Mouse (Mus musculus): ENCODE data around the gene Coro1a.
"Not testable (repeated sequence)": the region's sequence is repeated elsewhere in the genome, so short reads cannot be mapped to it uniquely, and the experiment has no call there.

Coro1a gene

DNA sequence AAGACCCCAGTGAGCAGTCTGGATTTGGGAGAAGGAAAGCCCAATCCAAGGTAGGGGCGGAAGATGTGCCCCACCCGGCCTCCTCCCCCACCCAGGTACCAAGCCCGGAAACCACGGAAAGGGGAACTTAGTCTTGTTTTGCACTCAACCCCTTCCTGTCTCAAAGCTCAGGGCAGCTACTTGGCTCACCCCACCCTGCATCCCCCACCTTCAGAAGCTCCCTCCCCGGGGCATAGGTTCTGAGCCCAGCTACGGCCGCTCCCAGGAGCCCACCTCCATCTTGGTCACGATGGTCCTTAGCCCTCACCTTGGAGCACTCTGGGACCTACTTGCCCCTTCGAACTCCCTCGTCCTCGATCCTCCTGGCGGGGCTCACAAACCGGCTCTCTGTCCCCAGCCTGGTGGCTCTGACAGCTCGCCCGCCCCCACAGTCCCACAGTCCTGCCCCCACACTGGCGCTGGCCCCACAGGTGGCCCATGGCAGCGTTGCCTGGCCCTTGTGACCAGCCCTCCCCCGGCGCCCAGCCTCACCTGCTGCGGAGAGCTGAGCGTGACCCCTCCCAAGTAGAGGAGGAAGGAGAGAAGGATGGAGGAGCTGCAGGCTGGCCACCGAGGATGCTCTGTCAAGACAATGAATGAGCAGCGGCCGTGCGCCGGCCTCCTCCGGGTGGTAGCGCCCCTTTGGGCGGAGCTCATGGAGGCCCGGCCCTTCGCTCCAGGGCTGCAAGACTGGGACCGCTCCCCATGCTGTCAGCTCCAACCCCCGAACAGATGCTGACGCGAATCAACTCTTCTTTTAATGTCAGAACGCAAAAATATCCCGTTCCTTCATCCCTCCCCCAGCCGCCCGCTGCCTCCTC, 3.2 kb downstream of the Coro1a start:
- peak; percentile 92 to 94 for DNase-seq

GRCm38 (mm10) chr7:126703757-126704077, 3.9 kb downstream of the Coro1a start:
- DNase-seq, result no peak

DNA sequence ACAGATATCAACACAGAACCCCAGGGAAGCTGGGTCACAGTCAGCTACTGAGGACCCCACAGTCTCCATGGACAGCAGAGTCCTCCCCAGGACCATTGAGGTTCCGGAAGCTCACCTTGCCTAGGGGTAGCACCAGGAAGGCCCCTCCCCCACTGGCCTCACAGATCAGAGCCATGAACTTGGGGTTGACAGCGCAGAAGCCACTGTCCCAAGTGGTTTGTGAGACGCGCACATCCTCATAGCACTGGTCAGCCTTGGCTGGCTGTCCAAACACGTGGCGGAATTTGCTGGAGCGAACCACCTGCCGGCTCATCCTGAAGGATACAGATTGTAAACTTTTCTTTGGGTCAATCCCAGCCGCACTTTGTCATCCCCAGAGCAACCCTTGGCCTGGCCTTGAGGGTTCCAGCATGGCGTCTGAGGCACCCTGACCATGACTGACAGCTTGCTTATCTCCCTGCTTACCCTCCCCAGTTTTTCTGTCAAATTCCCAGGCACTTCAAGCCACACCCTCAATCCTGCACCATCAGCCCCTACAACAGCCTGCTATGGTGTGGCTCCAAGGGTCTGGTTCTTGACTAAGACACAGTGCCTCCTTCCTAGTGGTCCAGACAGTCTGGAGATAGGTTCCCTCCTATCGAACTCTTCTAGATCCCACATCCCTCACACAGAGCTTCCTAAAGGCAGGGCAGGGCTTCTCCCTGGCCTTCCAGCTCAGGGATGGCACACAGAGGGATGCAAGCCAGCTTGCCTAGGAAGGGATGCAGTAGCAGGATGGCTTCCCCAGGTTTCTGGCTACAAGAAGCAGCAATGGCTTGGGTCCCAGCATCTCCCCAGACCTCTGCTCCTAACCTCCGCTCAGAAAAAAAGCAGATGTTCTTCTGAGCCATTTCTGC, 4.5 kb downstream of the Coro1a start:
- peak; percentile 79 to 85 for DNase-seq

DNA sequence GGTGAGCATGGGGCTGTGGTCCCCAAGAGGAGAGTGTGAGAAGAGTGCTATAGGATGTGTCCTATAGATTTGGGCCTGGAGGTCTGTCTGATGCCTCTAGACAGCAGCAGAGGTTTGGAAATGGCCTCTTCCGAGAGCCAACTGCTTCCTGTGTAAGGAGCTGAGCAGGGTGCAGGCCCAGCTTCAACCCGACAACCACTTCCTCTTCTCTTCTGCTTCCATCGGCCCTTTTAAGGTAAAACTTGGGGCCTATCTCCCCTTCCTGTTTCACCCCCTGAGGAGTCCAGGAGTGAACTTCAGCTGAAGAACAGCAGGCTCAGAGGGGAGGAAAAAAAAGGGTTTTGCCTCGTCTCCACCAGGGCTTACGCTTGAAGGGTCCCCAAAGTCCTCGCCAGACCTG, 5.2 kb downstream of the Coro1a start:
- peak; percentile 69 to 84 for DNase-seq

DNA sequence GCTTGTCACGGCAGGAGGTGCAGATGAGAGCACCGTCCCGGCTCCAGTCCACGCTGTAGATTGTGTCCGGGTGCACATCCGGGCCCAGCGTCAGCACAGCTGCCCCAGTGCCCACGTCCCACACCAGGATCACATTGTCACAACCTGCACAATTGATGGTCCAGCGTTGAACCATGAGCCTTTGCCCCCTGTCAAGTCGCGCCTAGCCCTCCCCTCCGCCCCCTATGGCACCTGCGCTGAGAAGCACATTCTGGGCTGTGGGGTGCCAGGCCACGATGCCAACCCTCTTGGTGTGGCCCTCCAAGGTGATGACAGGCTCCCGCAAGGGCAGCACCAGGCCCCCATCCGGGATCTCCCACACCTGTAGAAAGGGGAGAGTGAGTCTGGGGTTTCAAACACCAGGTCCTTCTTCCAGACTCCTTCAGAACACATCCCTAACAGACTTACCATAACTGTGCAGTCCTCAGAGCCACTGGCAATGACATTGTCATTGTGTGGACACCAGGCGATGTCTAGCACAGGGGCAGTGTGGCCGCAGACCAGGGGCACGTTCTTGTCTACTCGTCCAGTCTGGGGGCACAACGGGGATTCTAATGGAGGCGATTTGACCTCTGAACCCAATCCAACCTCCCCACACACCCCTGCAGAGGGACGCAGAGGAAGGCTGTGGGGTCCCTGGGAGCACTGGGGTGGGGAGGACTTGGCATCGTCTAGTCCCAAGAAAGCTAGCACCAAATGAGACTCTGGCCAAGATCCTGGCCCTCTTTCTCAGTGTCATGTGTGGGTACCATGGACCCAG, 5.8 kb downstream of the Coro1a start:
- DNase-seq, result peak in 1 of 2 experiments; percentile 70

DNA sequence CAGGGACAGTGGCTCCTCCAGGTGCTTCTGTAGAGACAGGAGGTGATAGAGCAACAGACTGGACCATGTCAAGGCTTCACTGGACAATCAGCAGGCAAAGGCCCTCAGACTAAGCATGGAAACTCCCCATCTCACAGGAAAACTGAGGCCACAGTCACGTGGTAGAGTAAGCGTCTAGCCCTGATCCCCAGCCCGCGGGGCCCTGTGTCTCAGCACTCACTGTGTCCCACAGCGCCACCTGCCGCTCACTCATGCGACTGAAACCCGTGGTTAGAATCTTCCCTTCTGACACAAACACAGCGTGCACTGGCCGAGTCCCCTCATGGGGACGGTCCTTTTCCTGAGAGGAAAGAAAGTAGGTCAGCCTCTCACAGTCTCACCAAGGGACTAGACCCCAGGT, 6.5 kb downstream of the Coro1a start:
- peak; percentile 93 to 96 for DNase-seq

- peak in 1 of 2 experiments; percentile 54 for DNase-seq
Observed at GRCm38 (mm10) chr7:126700063-126701015, 7.2 kb downstream of the Coro1a start.

GRCm38 (mm10) chr7:126697838-126698237, 9.7 kb downstream of the Coro1a start:
- DNase-seq, result no peak

DNA sequence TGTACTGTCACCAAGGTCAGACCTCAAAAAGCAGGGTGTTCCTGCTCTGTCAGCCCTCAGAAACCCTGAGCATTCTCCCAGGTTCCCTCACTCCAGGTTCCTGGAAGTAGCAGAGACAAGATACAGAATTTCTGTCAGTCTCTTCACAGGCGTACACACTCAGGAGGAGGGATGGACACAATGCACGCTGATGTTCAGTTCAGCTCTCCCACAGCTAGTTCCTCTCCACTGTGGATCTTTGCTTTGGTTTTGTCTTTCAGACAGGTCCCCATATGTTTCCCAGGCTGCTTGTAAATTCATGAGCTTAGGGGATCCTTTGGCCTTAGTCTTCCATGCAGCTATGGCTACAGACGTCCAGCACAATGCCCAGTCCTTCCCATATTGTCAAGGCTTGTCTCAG, 10.7 kb downstream of the Coro1a start:
- DNase-seq, result no peak

DNA sequence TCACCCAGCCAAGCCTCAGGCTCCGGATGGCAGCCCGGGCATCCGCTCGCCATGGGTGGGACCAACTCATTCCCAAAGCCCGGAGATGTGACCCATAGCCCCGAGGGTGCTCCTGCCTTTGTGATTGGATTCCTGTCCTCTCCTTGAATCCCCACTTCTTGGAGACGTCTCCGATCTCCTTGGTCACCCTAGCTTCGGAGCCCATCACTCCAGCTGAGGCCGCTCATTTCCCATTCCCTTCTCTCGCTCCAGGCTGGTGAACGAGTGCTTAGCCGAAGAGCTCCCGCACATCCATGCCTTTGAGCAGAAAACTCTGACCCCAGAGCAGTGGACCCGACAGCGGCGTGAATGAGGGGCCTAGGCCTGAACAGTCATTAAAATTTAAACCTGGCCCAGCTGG, 11.3 kb downstream of the Coro1a start:
- DNase-seq, result no peak

GRCm38 (mm10) chr7:126695631-126696207, 11.9 kb downstream of the Coro1a start, which contains the start of gene Slx1b:
TSS of gene Slx1b (minus strand) at chr7:126695784.
- DNase-seq, result peak; percentile 88 to 94

- DNase-seq, result peak; percentile 76 to 84
Observed at GRCm38 (mm10) chr7:126695210-126695611, 12.4 kb downstream of the Coro1a start, which contains the start of gene Bola2. TSS of gene Bola2 (plus strand) at chr7:126695401.

GRCm38 (mm10) chr7:126694441-126695051, 13.0 kb downstream of the Coro1a start:
- no peak for DNase-seq

- no peak for DNase-seq
Observed at GRCm38 (mm10) chr7:126693781-126694180, 13.8 kb downstream of the Coro1a start.

- DNase-seq, result peak; percentile 82 to 85
Observed at GRCm38 (mm10) chr7:126693256-126693655, 14.3 kb downstream of the Coro1a start.

DNA sequence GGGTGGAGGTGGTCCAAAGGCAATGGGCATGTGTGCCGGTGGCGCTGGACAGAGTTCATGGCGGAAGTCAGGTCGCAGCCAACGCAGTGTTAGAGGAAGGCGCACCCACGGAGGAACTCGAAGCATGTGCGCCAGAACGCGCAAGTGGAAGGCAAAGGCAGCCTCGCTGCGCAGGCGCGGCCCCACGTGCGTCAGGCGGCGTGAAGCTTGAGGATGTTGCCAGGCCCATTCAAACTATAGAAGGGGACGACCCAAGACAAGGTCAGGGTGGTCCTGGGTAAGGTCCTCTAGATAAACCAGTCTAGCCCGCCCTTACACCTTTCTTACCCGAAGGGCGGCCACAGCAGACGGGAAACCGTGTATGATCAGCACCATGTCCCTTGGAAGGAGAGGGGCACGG, 15.2 kb downstream of the Coro1a start:
- peak in 1 of 2 experiments; percentile 27 for DNase-seq

- no peak for DNase-seq
Observed at GRCm38 (mm10) chr7:126691676-126692075, 15.9 kb downstream of the Coro1a start.

- no peak for DNase-seq
Observed at GRCm38 (mm10) chr7:126690737-126691136, 16.9 kb downstream of the Coro1a start.

- no peak for DNase-seq
Observed at GRCm38 (mm10) chr7:126689021-126689420, 18.6 kb downstream of the Coro1a start.

GRCm38 (mm10) chr7:126688156-126688555, 19.4 kb downstream of the Coro1a start:
- DNase-seq, result not testable (repeated sequence)

DNA sequence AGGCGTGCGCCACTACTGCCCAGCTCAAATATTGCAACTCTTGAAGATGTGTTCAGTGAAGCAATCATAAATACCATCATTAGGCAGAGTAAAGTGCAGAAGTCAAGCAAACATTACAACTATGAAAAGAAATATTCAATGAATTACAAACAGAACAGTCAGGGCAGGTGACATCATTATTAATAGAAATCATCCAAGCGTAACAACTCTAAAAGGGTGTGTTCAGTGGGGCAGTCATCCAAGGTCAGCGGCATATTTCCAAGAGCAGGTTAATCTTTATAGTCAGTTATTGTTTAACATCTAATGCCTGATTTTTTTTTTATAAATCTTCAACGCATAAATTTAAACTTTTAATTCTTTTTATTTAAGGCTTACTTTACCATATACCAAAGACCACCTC, 26.4 kb downstream of the Coro1a start:
- no peak for DNase-seq

All from thymus, postnatal 36 days (tissue).